Mouse (Mus musculus) liver, embryonic 14.5 days (tissue): ENCODE results near the gene Pradc1.

ENCODE experiments used
- CTCF ChIP-seq: IDR thresholded peaks from 2 replicates; pipeline ENCODE4 v1.5.1; 2016; ENCODE audit warnings: antibody characterized with exemption, low read depth, control low read depth
- EP300 ChIP-seq: IDR thresholded peaks from 2 replicates; pipeline ENCODE4 v1.6.1; 2016; ENCODE audit warnings: antibody characterized with exemption, low read depth

- TF ChIP-seq CTCF (no peak), EP300 (no peak)
Measured at GRCm38 (mm10) chr6:85431274-85431841, 20.4 kb downstream of the Pradc1 start.
